9 mouse cellular contexts compared by ENCODE assay signal in genomic region chr9:107452552-107452951, GRCm38 (mm10). TPM values are rescaled to one million over a fixed set of nuclear protein-coding genes. Genes with fewer than 3 reads are reported as not detected.
A peak's percentile ranks its signal among the peaks of the same experiment; 100 is the strongest.
DNase-seq lines count a peak whose midpoint lies in the region; ATAC-seq and TF ChIP-seq lines count a peak whose summit lies in the region.
"Had no signal": no experiment of that assay in that cellular context is flagged by ENCODE, and none has a peak within 500 bp of the region (broad histone marks: within the 10 kb centered on the region; RNA-seq: fewer than 3 reads in every experiment).

No protein-coding gene starts in this region.

- H3K4me2 ChIP-seq in forebrain, embryonic 16.5 days (ENCODE audit: low read length) = no peak overlapping the region
- no peak overlapping the region for H3K4me2 ChIP-seq in stomach, postnatal 0 days (replicated peaks; ENCODE audit: low read depth)
- no peak overlapping the region for H3K4me2 ChIP-seq in forebrain, embryonic 13.5 days
- H3K4me2 ChIP-seq: heart, embryonic 15.5 days had no signal

- DNase-seq in forebrain, embryonic 10.5 days (ENCODE audit: extremely low spot score, low spot score) = peak; percentile 35
- peak; percentile 15 for DNase-seq in 416B (ENCODE audit: low read depth)
- DNase-seq in c-Kit-positive CD71-positive TER-119-negative erythroid progenitor cells, embryonic 14.5 days (ENCODE audit: low read depth) = peak; percentile 14
- DNase-seq in layer of hippocampus, postnatal 10 days (ENCODE audit: low spot score in 2 of 2) = peak; percentile 54 to 56
- DNase-seq in stomach, postnatal 0 days (ENCODE audit: low spot score) = peak; percentile 25
- DNase-seq in heart, adult 8-10 months (ENCODE audit: low spot score) = no peak

- peaks cover 49% of the 10 kb centered on the region for H3K4me1 ChIP-seq in forebrain, embryonic 10.5 days
- H3K4me1 ChIP-seq in forebrain, embryonic 16.5 days (replicated peaks; ENCODE audit: control insufficient read depth, insufficient read depth, low read length) = peaks cover 17% of the 10 kb centered on the region
- H3K4me1 ChIP-seq in stomach, postnatal 0 days (replicated peaks; ENCODE audit: control insufficient read depth, insufficient read depth) = no peaks in the 10 kb centered on the region
- peaks cover 36% of the 10 kb centered on the region for H3K4me1 ChIP-seq in forebrain, embryonic 13.5 days

- whole genome bisulfite sequencing in forebrain, embryonic 10.5 days = 29% methylated on average over 4 of the region's 4 CpGs
- WGBS in forebrain, embryonic 16.5 days = 34% methylated on average over 4 of the region's 4 CpGs
- 23% methylated on average over 4 of the region's 4 CpGs for WGBS in stomach, postnatal 0 days
- 33% methylated on average over 4 of the region's 4 CpGs for WGBS in forebrain, embryonic 13.5 days

- no peak for TF ChIP-seq EP300 in stomach, postnatal 0 days (optimal IDR thresholded peaks at IDR 0.05)

- no peak overlapping the region for H3K4me3 ChIP-seq in forebrain, embryonic 10.5 days
- no peak overlapping the region for H3K4me3 ChIP-seq in forebrain, embryonic 16.5 days (replicated peaks; ENCODE audit: low read length)
- no peak overlapping the region for H3K4me3 ChIP-seq in stomach, postnatal 0 days (ENCODE audit: low read depth, low read length)
- H3K4me3 ChIP-seq in forebrain, embryonic 13.5 days = no peak overlapping the region
- H3K4me3 ChIP-seq: heart, embryonic 15.5 days had no signal

- H3K9ac ChIP-seq in forebrain, embryonic 16.5 days (replicated peaks; ENCODE audit: low read depth, low read length) = no peak overlapping the region
- H3K9ac ChIP-seq in stomach, postnatal 0 days (ENCODE audit: low read length) = no peak overlapping the region
- no peak overlapping the region for H3K9ac ChIP-seq in forebrain, embryonic 13.5 days
- H3K9ac ChIP-seq: heart, embryonic 15.5 days had no signal

- H3K36me3 ChIP-seq in forebrain, embryonic 10.5 days (replicated peaks) = no peaks in the 10 kb centered on the region
- H3K36me3 ChIP-seq in forebrain, embryonic 16.5 days (ENCODE audit: control insufficient read depth, insufficient read depth) = no peaks in the 10 kb centered on the region
- H3K36me3 ChIP-seq in stomach, postnatal 0 days (ENCODE audit: control insufficient read depth, insufficient read depth, low read length) = no peaks in the 10 kb centered on the region
- no peaks in the 10 kb centered on the region for H3K36me3 ChIP-seq in forebrain, embryonic 13.5 days (ENCODE audit: poor library complexity, severe bottlenecking)
- H3K36me3 ChIP-seq: heart, embryonic 15.5 days had no signal

- peaks cover 20% of the 10 kb centered on the region for H3K27me3 ChIP-seq in forebrain, embryonic 10.5 days (ENCODE audit: poor library complexity, severe bottlenecking)
- peaks cover 31% of the 10 kb centered on the region for H3K27me3 ChIP-seq in forebrain, embryonic 16.5 days (replicated peaks; ENCODE audit: control insufficient read depth, insufficient read depth, low read length)
- no peaks in the 10 kb centered on the region for H3K27me3 ChIP-seq in stomach, postnatal 0 days (ENCODE audit: control insufficient read depth, insufficient read depth, low read length)
- H3K27me3 ChIP-seq in forebrain, embryonic 13.5 days = peaks cover 47% of the 10 kb centered on the region

- ATAC-seq in forebrain, embryonic 16.5 days = no peak
- ATAC-seq in stomach, postnatal 0 days (ENCODE audit: low FRiP score, low TSS enrichment) = no peak
- ATAC-seq in forebrain, embryonic 13.5 days = no peak

- no peaks in the 10 kb centered on the region; the same call in 1 of the 2 replicates for H3K9me3 ChIP-seq in forebrain, embryonic 10.5 days
- no peaks in the 10 kb centered on the region for H3K9me3 ChIP-seq in forebrain, embryonic 16.5 days (ENCODE audit: control insufficient read depth, low read length)
- H3K9me3 ChIP-seq in stomach, postnatal 0 days (ENCODE audit: control insufficient read depth, low read length) = no peaks in the 10 kb centered on the region
- H3K9me3 ChIP-seq in forebrain, embryonic 13.5 days (replicated peaks) = no peaks in the 10 kb centered on the region
- H3K9me3 ChIP-seq: heart, embryonic 15.5 days had no signal

- peak overlapping the region; percentile 35; the same call in 1 of the 2 replicates for H3K27ac ChIP-seq in forebrain, embryonic 10.5 days
- no peak overlapping the region for H3K27ac ChIP-seq in forebrain, embryonic 16.5 days (ENCODE audit: low read length)
- H3K27ac ChIP-seq in stomach, postnatal 0 days (replicated peaks) = no peak overlapping the region
- H3K27ac ChIP-seq in forebrain, embryonic 13.5 days = no peak overlapping the region
- H3K27ac ChIP-seq: heart, embryonic 15.5 days had no signal

- peak; percentile 76 for TF ChIP-seq CTCF in stomach, postnatal 0 days (IDR thresholded peaks at IDR 0.05; ENCODE audit: low read depth)

RNA-seq across cellular contexts. Expression of gene Cacna2d2, which starts 53.1 kb away (rescaled TPM):
- polyA plus RNA-seq in forebrain, embryonic 10.5 days (2016; fragmentation: Nextera tagmentation; extraction: Ambion mirVana) = 1.0 and 1.2 TPM in 2 replicates
- 3.6 and 5.8 TPM in 2 replicates for polyA plus RNA-seq in forebrain, embryonic 16.5 days (2015; fragmentation: Nextera tagmentation; extraction: Ambion mirVana)
- total RNA-seq in layer of hippocampus, postnatal 10 days (2021) = 10 to 100 TPM; 21.4 to 27.2 TPM
- 0.15 and 0.16 TPM in 2 replicates for polyA plus RNA-seq in stomach, postnatal 0 days (2015; fragmentation: Nextera tagmentation; extraction: Ambion mirVana)
- 10 to 100 TPM; 10.4 to 18.4 (median 12.3) TPM for total RNA-seq in heart, adult 8-10 months (2022)
- polyA plus RNA-seq in forebrain, embryonic 13.5 days (2015; fragmentation: Nextera tagmentation; extraction: Ambion mirVana) = 3.3 and 4.5 TPM in 2 replicates
